Mouse (Mus musculus) erythroblast, embryonic 14.5 days (primary cell): ENCODE data around the gene Lmnb2.

Experiments
- GATA1 ChIP-seq: IDR thresholded peaks from 2 replicates; pipeline ENCODE4 v1.6.1; 2012; ENCODE audit warnings: low read length, inconsistent platforms, mixed read lengths
- TAL1 ChIP-seq: IDR thresholded peaks from 3 replicates; pipeline ENCODE4 v1.6.1; 2012; ENCODE audit warnings: low read length, inconsistent platforms, mixed read lengths

- TF ChIP-seq GATA1, result no peak
- no peak for TF ChIP-seq TAL1
Measured at GRCm38 (mm10) chr10:80870993-80871392, 47.1 kb downstream of the Lmnb2 start.
